Mouse (Mus musculus) megakaryocyte, embryonic 14.5 days (primary cell): ENCODE measurements around the gene Ccdc191.

ENCODE experiments used
- FLI1 ChIP-seq: IDR thresholded peaks from 2 replicates; pipeline ENCODE4 v1.6.1; 2012; ENCODE audit warnings: low read length, inconsistent platforms, mixed read lengths
- GATA1 ChIP-seq: IDR thresholded peaks from 3 replicates; pipeline ENCODE4 v1.6.1; 2012; ENCODE audit warnings: mixed read lengths, low read length, inconsistent platforms, borderline replicate concordance

DNA sequence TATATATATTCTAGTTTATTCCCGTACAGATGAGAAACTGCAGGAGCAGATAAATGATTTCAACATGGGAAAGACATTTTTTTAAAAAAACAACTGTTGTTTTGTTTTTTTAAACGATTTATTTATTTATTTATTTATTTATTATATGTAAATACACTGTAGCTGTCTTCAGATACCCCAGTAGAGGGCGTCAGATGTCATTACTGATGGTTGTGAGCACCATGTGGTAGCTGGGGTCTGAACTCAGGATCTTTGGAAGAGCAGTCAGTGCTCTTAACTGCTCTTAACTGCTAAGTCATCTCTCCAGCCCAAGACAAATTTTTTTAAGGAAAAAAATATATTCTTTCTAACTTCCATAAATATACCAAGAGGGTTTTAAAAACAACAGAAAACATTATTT, 8.0 kb upstream of the Ccdc191 start:
- TF ChIP-seq GATA1 (no peak), FLI1 (no peak)
